Mouse (Mus musculus) adrenal gland, postnatal 4 days (tissue): Measurements from ENCODE around the gene Nrd1. TPM values are rescaled to one million over a fixed set of nuclear protein-coding genes. Genes with fewer than 3 reads are reported as not detected.
A peak's percentile ranks its signal among the peaks of the same experiment; 100 is the strongest.

ENCODE experiments used
- DNase-seq, 2 experiments: peaks; one replicate each; pipeline ENCODE4 v3.0.0; 2021 to 2022; ENCODE audit warnings: low spot score in 2 of 2, mixed read lengths in 2 of 2
- long read RNA-seq, 2 experiments: library from polyadenylated mRNA; stranded (forward); transcript quantifications; one replicate each; pipeline ENCODE4 v2.0.0; 2021
- total RNA-seq, 2 experiments: library from RNA; stranded (reverse); gene quantifications; 2 replicates each; pipeline ENCODE4 v1.2.3; 2021

Gene Nrd1
- 100 to 1,000 TPM; 112 to 117 TPM for total RNA-seq
- long read RNA-seq, experiment 1, full-length matches to known transcripts, result 13 of 23 reads
- long read RNA-seq, experiment 1, partial matches to known transcripts, result 9 of 23 reads
- long read RNA-seq, experiment 1, other reads (novel, unspliced or antisense), result 1 of 23 reads
- long read RNA-seq, experiment 2, full-length matches to known transcripts, result 61 of 97 reads
- long read RNA-seq, experiment 2, partial matches to known transcripts, result 18 of 97 reads
- long read RNA-seq, experiment 2, other reads (novel, unspliced or antisense), result 18 of 97 reads

DNA sequence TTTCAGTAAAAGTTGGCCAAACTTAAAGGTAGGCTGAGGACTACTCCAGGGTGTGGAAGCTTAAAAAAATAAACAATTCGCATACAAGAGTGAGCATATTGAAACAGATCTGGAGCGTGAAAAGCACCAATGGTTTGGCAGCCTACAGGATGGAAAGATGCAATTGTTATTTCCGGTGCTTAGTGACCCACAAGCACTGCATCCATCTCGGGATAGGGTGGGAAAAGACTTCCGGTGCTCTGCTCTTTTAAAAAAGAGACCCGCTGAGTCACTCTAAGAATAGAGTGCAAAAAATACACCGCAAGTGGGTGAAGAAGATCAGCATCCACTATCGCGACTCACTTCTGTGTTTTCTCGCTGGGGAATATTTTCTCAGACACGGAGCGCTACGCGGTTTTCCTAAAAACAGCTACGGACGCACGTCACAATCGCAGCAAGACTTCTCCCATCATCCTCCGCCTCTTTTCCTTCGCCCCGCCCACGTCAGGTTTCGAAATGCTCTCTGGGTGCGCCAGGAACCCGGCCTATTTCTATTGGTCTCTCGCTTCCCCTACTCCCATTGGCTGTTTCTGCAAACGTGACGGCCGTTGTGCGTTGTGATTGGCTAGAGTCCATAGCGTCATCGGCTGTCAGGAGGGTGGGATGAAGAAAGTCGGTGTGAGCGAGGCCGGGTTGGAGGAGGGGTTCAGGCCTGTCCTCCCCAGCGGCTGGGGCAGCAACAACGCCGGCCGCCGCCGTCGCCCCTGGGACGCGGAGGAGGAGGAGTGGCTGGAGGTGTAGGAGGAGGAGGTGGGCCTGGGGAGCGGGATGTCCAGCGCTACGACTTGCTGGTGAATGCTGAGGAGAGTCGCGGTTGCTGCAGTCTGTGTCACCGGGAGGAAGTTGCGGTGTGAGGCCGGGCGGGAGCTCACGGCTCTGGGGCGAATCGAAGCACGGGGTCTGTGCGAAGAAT is at the start of gene Nrd1:
TSS of gene Nrd1 (plus strand) at position 657 of the 952 bp plus-strand sequence.
- peak; percentile 93 to 98 for DNase-seq

DNA sequence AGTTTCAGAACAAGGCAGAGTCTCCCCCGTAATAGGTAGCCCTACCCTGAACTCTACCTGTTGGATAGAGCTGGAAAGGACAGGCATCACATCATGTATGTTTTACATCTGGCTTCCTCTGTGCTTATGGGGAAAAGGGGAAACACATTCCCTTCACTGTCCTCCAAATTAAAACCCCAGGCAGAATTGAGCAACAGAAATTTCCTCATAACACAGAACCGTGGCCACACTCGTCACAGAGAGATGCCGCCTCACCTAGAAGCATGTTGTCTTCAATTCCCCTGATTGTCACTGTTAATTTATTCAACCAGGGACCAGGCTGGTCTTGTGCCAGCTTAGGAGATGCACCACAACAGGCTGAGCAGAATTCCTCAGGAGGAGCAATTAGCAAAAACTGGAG is 48.8 kb upstream of the Nrd1 start:
- no peak for DNase-seq

DNA sequence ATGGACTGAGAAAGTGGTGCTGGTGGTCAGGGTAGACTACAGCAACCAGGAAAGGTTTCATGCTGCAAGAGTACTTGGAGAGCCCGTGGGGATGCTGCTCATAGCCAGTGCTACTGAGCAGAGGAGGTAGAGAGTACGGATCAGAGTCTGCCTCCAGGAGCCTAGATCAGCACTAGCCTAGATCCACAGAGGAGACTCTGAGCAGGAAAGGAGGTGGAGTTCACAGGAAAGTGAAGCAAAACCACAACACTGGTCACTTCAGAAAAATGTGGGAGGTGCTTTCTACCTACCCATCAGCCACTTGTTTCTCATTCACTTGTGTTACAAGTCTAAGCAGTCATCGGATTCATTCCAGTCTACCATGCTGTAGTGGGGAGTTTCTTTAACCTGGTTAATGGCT is 40.8 kb upstream of the Nrd1 start:
- no peak for DNase-seq

DNA sequence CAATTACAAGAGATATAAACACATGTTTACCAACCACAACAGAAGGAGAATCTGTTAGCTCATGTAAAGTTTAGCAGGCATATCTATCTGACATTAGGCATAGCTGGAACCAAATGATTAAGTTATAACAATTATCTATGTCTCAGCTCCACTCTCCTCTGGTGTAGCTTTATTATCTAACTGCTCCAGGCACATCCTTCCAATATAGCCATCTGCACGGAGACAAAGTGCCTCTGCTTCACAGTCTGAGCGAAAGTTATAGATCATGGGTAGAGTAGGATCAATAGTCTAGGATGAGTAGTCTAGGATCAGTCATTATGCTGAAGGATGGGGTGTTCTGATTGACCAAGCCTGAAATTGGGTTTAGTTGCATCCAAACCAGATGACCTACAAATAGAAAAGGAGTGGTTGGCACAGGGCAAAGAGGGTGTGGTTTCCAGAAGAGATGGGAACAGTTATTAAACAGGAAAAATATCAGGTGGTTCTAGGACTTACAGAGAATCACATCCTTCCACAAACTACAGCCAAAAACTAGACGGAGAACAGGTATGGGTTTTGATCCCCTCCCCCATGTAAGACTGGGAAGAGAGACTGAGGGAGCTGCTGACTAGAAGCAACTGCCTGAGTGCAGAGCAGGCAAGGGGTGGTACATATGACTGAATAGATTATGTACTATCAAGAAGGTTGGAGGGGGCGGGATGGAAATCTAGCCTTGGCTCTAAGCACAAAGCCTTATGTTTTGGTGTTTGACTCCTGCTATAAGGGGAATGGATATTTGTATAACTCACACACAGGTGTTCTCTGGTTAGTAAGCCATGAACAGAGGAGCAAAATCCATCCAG is 39.6 kb upstream of the Nrd1 start:
- DNase-seq, result no peak

DNA sequence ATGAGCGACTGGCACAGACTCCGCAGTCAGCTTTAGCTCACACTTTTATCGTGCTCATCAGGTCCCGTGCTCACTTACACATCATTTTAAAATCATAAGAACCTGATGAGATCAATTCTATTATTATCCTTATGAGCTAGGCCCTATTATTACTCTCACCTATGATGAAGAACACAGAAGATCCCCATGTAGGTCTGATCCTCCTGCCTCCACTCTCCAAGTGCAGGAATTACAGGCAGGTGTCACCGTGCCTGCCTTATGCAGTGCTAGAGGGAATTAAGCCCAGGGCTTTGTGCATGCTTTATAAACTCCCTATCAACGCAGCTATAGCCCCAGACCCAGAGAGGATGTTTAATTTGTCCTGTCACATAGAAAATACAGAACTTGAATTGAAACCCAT is 37.4 kb upstream of the Nrd1 start:
- DNase-seq, result no peak

DNA sequence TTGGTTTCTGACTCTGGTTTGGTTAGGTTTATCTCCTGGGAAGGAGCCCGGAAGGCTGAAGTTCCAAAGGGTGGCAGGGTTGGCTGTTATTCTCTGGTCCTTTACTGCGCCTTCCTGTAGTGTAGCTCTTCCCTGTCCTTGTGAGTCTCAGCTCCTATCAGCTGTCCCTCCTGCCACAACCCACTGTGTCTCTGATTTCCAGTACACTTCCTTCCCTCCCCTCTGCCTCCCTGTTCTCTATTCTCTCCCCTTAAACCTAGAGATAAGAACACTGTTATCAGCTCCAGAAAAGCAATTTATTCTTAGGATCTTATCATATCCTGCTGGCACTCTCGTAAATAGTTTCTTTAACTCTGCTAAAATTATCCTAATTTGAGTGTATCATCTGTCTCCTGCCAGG is 30.9 kb upstream of the Nrd1 start:
- DNase-seq, result no peak

DNA sequence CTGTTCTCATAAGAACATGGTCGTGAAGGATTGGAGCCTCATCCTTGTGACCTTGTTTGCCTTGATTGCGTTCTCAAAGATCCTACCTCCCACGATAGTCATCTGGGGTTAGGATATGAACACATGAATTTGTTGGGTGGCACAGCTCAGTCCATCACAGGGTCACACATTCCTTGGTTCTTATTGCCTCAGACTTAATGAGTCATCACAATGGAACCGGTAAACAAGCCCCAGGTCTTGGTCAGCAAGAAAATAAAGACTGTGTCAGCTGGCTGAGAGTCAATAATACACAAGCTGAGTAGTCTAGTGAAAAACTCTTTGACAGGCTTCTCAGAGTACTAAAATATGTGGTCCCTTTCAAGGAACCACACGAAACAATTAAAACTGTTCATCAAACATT is 29.4 kb upstream of the Nrd1 start:
- DNase-seq, result no peak

DNA sequence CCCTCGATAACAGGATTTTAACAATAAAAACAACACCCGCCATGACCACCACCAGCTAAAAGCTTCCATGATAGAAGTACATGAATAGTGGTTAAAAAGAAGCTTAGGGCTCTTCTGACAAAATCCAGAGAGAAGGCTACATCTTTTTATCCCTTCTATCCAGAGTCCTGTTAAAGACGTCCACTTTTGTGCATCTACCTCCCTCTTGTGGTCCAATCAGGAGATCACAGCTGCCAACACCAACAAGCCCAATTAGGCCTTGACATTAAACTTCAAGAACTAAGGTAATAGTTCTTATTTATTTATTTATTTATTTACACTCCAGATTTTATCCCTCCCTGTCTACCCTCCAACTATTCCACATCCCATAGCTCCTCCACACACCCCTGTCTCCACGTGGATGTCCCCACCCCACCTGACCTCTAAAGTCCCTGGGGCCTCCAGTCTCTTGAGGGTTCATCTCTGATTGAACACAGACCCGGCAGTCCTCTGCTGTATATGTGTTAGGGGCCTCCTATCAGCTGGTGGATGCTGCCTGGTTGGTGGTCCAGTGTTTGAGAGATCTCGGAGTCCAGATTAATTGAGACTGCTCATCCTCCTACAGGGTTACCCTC is 23.9 kb upstream of the Nrd1 start:
- DNase-seq, result peak in 1 of 2 experiments; percentile 25

DNA sequence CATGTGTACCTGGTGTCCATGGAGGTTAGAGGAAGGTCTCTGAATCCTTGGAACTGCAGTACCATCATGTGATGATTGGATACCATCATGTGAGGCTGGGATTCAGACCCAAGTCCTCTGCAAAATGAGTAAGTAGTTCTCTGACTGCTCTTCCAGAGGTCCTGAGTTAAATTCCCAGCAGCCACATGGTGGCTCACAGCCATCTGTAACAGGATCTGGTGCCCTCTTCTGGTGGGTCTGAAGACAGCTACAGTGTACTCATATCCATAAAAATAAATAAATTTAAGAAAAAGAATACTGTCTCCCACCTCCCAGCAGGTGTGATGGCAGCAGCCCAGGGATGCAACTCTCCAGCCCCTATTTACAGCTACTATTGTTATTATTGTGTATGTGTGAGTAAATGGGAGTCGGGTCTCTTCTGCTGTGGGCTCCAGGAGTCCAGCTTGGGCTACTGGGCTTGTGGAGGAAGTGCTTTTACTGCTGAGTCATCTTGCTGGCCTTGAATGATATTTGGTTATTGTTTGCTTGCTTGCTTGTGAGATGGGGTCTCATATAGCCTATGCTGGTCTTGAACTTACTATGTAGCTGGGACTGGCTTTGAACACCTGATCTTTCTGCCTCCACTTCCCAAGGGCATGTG is 13.5 kb upstream of the Nrd1 start:
- no peak for DNase-seq

DNA sequence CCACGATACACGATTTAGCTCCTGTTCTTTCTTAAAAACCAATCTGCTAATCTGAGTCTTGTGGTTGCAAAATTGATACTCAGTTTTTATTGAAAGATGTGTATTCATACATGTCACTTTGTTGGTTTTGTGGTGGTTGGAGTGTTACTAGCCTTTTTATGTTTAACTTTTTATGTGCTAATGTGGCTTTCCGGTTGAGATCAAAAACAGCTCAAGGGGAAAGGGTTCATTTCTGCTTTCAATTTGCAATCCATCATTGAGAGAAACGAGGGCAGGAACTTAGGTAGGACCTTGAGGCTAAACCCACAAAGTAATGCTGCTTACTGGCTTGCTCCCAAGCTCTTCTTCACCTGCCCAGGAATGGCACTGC is 13.0 kb upstream of the Nrd1 start:
- DNase-seq, result no peak

DNA sequence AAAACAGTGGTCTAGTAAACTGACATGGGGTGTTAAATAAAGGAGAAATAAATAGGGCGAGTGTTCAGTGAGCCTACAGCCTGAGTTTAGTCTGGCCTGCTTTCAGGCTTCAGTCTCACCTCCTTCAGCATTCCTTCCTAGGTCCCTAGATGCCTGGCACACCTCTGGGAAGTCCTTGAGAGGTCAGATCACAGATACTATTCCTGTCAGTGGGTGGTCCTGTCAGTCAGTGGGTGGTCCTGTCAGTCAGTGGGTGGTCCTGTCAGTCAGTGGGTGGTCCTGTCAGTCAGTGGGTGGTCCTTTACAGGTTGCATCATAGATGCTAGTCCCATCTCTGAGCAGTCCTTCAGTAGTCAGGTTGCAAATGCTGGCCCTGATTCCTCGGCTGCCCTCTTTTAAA is 11.0 kb upstream of the Nrd1 start:
- DNase-seq, result no peak

DNA sequence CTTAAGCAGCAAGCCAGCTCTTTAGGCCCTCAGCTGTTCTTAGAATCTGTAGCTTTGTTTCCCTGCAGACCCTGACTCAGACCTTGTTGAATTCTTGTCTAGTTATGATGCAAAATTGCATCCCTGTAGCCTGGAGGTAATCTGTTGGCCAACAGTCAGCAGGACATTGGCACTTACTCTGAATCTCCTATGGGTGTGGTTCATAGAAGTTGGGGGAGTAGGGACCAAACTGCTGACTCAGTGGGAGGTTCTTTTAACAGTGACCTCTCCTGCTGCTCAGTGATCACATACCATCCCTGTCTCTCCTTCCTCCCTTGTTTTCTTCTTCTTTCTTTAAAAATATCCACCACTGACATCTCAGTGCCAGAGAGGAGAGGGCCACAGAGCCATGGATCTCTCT is 10.4 kb upstream of the Nrd1 start:
- no peak for DNase-seq

DNA sequence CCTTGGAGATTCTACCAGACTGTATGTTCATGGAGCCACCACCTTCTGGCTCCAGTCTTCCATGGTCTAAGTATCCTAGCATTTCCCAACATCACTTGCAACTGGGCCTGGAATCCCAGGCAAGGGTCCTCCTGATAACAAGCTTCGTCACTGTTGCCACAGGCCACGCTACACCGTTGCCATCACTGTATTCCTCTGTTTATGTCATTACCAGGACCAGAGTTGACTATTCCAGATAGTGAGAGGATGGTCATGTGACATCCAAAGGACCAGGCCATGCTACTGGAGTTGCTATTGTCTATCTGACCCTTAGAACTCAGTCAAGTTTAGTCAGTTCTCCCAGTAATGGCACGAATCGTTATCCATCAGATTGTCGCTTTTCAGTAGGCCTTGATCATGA is 9.9 kb upstream of the Nrd1 start:
- DNase-seq, result no peak

DNA sequence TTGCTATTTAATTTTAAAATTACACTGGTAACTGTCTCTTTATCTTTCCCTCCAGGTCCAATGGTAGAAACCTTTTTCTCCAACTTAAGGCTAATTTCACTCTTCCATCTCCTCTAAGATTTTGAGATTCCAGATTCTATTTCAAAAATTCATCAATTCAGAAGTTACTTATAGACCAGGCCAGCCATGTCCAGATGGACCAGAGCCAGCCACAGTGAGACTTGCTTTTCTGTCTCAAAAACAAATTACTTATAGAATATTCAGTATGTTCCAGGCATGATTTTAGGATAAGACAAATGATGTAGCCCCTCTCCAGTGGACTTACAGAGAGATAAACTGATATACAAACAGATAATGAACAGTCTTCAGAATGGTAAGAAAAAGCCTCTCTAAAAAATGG is 8.6 kb upstream of the Nrd1 start:
- no peak for DNase-seq

DNA sequence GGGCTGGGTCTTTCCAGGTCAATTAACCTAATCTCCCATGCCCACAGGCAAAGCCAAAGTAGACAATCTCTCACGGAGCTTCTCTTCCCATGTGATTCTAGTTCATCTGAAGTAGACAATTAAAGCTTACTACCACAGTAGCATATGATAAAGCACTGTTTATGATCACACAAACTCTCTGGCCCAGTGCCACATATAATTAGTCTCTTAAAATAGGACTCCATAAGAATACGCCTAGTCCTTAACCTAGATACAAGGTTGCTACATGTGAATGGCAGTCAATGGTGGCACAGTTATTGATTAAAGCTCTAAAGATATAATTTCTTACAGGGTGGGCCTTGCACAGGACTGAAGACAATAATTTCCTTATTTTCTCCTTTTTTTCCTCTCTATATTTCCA is 7.5 kb upstream of the Nrd1 start:
- DNase-seq, result no peak

DNA sequence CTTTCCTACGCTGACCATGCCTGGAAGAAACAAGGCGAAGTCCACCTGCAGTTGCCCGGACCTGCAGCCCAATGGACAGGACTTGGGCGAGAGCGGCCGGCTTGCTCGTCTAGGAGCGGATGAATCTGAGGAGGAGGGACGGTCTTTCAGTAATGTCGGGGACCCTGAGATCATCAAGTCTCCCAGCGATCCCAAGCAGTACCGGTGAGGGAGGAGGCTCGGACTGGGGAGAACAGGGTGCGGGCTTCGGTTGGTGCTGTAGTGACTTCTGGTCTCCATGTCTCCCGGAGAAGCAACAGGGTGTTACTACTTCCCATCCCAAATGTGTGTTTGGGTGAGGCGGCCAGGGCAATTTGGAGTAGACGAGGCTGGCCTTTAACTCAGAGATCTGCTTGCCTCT is 506 bp downstream of the Nrd1 start:
- no peak for DNase-seq

DNA sequence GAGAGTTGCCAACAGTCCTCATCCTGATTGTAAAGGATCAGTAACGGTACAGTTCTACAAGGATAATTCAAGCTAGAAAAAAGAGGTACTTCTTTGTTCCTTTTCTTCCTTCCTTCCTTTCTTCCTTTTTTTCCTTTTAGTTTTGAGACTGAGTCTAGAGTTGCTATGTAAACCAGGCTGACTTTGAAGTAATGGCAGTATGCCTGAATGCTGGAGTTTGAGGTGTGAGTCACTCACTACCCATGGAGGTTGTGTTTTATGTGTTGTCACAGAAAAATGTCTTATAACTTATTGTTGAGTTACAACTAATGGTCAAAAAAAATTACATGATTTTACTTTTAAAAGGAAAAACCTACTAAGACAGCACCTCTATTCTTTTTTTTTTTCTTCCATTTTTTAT is 7.6 kb downstream of the Nrd1 start:
- no peak for DNase-seq

DNA sequence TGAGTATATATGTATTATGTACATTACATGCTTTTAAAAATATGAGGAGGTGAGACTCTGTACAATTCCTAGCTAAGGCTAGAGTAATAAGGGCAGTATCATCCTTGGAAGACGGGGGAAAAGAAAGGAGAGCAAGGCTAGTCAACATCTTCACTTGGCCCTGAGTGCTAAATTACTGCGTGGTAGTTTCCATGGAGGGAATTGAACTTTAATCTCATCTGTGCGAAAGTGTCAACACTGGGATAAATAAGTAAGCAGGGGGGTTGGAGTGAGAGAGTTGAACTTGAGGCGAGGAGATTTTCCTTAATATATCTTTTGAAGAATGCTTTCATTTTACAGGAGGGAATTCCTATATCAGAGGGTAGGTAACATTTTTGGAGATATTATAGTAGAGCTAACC is 13.6 kb downstream of the Nrd1 start:
- DNase-seq, result no peak

DNA sequence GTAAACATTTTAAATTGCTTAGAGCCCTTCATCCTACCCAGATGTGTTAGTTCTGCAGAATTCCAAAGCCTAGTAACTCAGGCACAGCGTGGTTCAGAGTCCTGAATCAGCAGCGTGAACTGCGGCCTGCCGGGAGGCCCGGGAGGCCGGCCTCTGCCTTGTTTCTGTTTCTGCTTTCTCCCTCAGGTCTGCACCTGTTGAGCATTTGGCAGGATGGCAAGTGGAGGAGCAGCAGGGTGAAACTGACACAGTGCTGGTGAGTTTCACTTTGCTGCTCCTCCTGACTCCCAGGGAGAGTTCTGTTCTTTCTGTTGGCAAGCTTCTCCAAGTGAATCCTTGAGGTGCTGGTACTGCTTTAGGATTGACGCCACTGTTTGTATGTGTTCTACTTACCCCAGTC is 17.0 kb downstream of the Nrd1 start:
- DNase-seq, result no peak

DNA sequence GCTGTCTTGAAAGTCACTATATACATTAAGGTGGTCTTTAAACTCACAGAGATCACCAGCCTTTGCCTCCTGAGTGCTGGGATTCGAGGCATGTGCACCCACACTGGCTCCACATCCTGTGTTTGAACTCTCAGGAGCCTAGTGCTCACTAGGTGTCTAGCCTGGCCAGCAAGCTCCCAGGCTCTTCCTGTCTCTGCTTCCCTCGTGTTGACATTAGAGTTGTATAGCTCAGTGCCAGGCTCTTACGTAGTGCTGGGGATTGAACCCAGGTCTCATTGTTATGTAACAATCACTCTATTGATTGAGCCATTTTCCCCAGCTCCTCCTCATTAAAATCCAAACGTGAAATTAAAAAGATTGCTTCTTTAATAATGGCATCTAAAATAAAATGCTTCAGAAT is 18.8 kb downstream of the Nrd1 start:
- no peak for DNase-seq

DNA sequence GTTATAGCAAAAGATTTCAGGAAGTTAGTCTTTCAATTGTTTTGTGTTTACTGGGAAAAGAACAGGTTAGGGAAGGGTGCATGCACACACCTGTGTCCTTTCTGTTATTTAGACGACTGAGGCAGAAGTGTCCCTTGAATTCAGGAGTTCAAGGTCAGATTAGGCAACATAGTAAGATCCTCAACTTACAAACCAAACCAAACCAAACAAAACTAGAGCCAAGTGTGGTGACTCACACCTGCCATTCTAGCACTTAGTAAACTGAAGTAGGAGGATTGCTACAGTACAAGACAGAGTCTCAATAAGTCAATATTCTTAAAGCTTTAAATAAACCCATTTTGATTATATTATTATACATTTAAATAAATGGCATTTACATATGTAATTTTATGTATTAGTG is 21.5 kb downstream of the Nrd1 start:
- no peak for DNase-seq
